17 mouse cellular contexts compared by ENCODE assay signal in genomic region chr5:134592026-134592581, GRCm38 (mm10). TPM values are rescaled to one million over a fixed set of nuclear protein-coding genes. Genes with fewer than 3 reads are reported as not detected.
DNase-seq lines count a peak whose midpoint lies in the region; ATAC-seq and TF ChIP-seq lines count a peak whose summit lies in the region.
"Had no signal": no experiment of that assay in that cellular context is flagged by ENCODE, and none has a peak within 500 bp of the region (broad histone marks: within the 10 kb centered on the region; RNA-seq: fewer than 3 reads in every experiment).

No protein-coding gene starts in this region.

- H3K36me3 ChIP-seq in liver, embryonic 14.5 days (replicated peaks; ENCODE audit: control insufficient read depth, insufficient read depth, low read depth), result peaks cover 46% of the 10 kb centered on the region
- H3K36me3 ChIP-seq in embryonic facial prominence, embryonic 10.5 days (replicated peaks), result peaks cover 100% of the 10 kb centered on the region

- H3K4me2 ChIP-seq in liver, embryonic 14.5 days (ENCODE audit: low read depth), result no peak overlapping the region; the same call in 1 of the 2 replicates
- H3K4me2 ChIP-seq: heart, embryonic 13.5 days; midbrain, embryonic 11.5 days; stomach, embryonic 15.5 days had no signal

- no peak overlapping the region for H3K9ac ChIP-seq in liver, embryonic 14.5 days (replicated peaks)
- H3K9ac ChIP-seq: heart, embryonic 13.5 days; stomach, embryonic 15.5 days had no signal

- H3K4me3 ChIP-seq in liver, embryonic 14.5 days (ENCODE audit: insufficient read depth in 1 of 2, low read depth in 2 of 2, low read length in 2 of 2), result no peak overlapping the region
- no peak overlapping the region for H3K4me3 ChIP-seq in embryonic facial prominence, embryonic 10.5 days
- H3K4me3 ChIP-seq: erythroblast, embryonic 14.5 days; heart, embryonic 13.5 days; stomach, embryonic 15.5 days had no signal

- 68% methylated on average over 11 of the region's 11 CpGs for WGBS in liver, embryonic 14.5 days (ENCODE audit: insufficient replicate concordance)
- whole genome bisulfite sequencing in embryonic facial prominence, embryonic 10.5 days, result 97% methylated on average over 11 of the region's 11 CpGs

- TF ChIP-seq CTCF in liver, embryonic 14.5 days (IDR thresholded peaks at IDR 0.05; ENCODE audit: low read depth), result no peak

- peak; percentile 57; the same call in 1 of the 2 replicates for ATAC-seq in granulocyte monocyte progenitor cell, adult 5-6 weeks (replicated peaks; ENCODE audit: poor library complexity, severe bottlenecking)
- no peak for ATAC-seq in liver, embryonic 14.5 days (ENCODE audit: insufficient read depth)

- DNase-seq in heart, adult 18-20 months, result peak; percentile 53 to 61
- DNase-seq in heart, postnatal 25 days (ENCODE audit: low spot score), result no peak
- peak; percentile 27 for DNase-seq in left cerebral cortex, postnatal 4 days
- DNase-seq in left cerebral cortex, postnatal 14 days (ENCODE audit: low spot score in 2 of 2), result no peak
- no peak for DNase-seq in liver, embryonic 14.5 days (ENCODE audit: low read depth in 3 of 3, low spot score in 3 of 3)
- no peak for DNase-seq in embryonic facial prominence, embryonic 10.5 days (ENCODE audit: low spot score)
- DNase-seq in spleen, adult 12 weeks (ENCODE audit: low spot score), result no peak
- DNase-seq: embryo, embryonic 11 days; lung, postnatal 10 days; right cerebral cortex, postnatal 4 days; thymus, postnatal 36 days had no signal

- peak overlapping the region; percentile 74 for H3K27ac ChIP-seq in liver, embryonic 14.5 days
- H3K27ac ChIP-seq in embryonic facial prominence, embryonic 10.5 days (replicated peaks), result no peak overlapping the region
- H3K27ac ChIP-seq: heart, embryonic 13.5 days; stomach, embryonic 15.5 days had no signal

- TF ChIP-seq EP300 in liver, embryonic 14.5 days (IDR thresholded peaks at IDR 0.05; ENCODE audit: low read depth), result no peak

- H3K27me3 ChIP-seq in liver, embryonic 14.5 days (ENCODE audit: control insufficient read depth, insufficient read depth, low read length), result no peaks in the 10 kb centered on the region
- H3K27me3 ChIP-seq in embryonic facial prominence, embryonic 10.5 days (replicated peaks; ENCODE audit: low read depth, poor library complexity, severe bottlenecking), result no peaks in the 10 kb centered on the region
- H3K27me3 ChIP-seq: heart, embryonic 13.5 days; stomach, embryonic 15.5 days had no signal

- peaks cover 10 to 20% of the 10 kb centered on the region in 2 experiments for H3K4me1 ChIP-seq in liver, embryonic 14.5 days (replicated peaks; ENCODE audit: control insufficient read depth in 2 of 2, insufficient read depth in 2 of 2, low read length in 1 of 2)
- H3K4me1 ChIP-seq in embryonic facial prominence, embryonic 10.5 days, result no peaks in the 10 kb centered on the region
- H3K4me1 ChIP-seq: stomach, embryonic 15.5 days had no signal

- intact Hi-C loops in heart, postnatal 25 days (cut with DNase I), result no loop called here
- intact Hi-C loops in left cerebral cortex, postnatal 4 days (cut with DNase I), result no loop called here
- intact Hi-C loops in left cerebral cortex, postnatal 14 days (cut with DNase I), result no loop called here

- no peaks in the 10 kb centered on the region for H3K9me3 ChIP-seq in liver, embryonic 14.5 days (ENCODE audit: control insufficient read depth, low read length)
- no peaks in the 10 kb centered on the region for H3K9me3 ChIP-seq in embryonic facial prominence, embryonic 10.5 days
- H3K9me3 ChIP-seq: heart, embryonic 13.5 days; stomach, embryonic 15.5 days had no signal

RNA-seq across cellular contexts. Expression of gene Rfc2, which starts 10.9 kb away (rescaled TPM):
- total RNA-seq in heart, adult 18-20 months (2021), result 10 to 100 TPM; 20.7 to 25.0 TPM
- total RNA-seq in heart, postnatal 25 days (2021), result 10 to 100 TPM; 24.8 TPM
- total RNA-seq in left cerebral cortex, postnatal 4 days (2021), result 10 to 100 TPM; 81.7 to 92.8 TPM
- 10 to 100 TPM; 69.1 to 70.0 TPM for total RNA-seq in left cerebral cortex, postnatal 14 days (2021)
- total RNA-seq in granulocyte monocyte progenitor cell, adult 5-6 weeks (2014; fragmentation: Nextera tagmentation), result 284 and 297 TPM in 2 replicates
- total RNA-seq in granulocyte monocyte progenitor cell, adult 5-6 weeks (2017), result 146 and 201 TPM in 2 replicates
- polyA plus RNA-seq in liver, embryonic 14.5 days (2012; rRNA removed), result 68.1 and 102 TPM in 2 replicates
- 180 and 217 TPM in 2 replicates for polyA plus RNA-seq in liver, embryonic 14.5 days (2014; fragmentation: Nextera tagmentation; extraction: Ambion mirVana)
- polyA plus RNA-seq in embryonic facial prominence, embryonic 10.5 days (2016; fragmentation: Nextera tagmentation; extraction: Ambion mirVana), result 414 and 415 TPM in 2 replicates

RNA-seq across cellular contexts. Expression of gene Lat2, which starts 22.7 kb away (rescaled TPM):
- 1 to 10 TPM; 2.0 to 2.4 TPM for total RNA-seq in heart, adult 18-20 months (2021)
- 1 to 10 TPM; 1.7 to 2.0 TPM for total RNA-seq in heart, postnatal 25 days (2021)
- total RNA-seq in left cerebral cortex, postnatal 4 days (2021), result 1 to 10 TPM; 4.4 to 5.6 TPM
- 1 to 10 TPM; 1.5 to 2.0 TPM for total RNA-seq in left cerebral cortex, postnatal 14 days (2021)
- total RNA-seq in granulocyte monocyte progenitor cell, adult 5-6 weeks (2014; fragmentation: Nextera tagmentation), result 43.8 and 50.9 TPM in 2 replicates
- total RNA-seq in granulocyte monocyte progenitor cell, adult 5-6 weeks (2017), result 34.0 TPM in 2 replicates
- polyA plus RNA-seq in liver, embryonic 14.5 days (2012; rRNA removed), result 1.5 and 1.8 TPM in 2 replicates
- 1.3 and 1.7 TPM in 2 replicates for polyA plus RNA-seq in liver, embryonic 14.5 days (2014; fragmentation: Nextera tagmentation; extraction: Ambion mirVana)
- 3.4 and 3.7 TPM in 2 replicates for polyA plus RNA-seq in embryonic facial prominence, embryonic 10.5 days (2016; fragmentation: Nextera tagmentation; extraction: Ambion mirVana)

RNA-seq across cellular contexts. Expression of gene Syna, which starts 32.1 kb away (rescaled TPM):
- not detected for total RNA-seq in heart, adult 18-20 months (2021)
- total RNA-seq in heart, postnatal 25 days (2021), result not detected
- not detected for total RNA-seq in left cerebral cortex, postnatal 4 days (2021)
- total RNA-seq in left cerebral cortex, postnatal 14 days (2021), result under 1 TPM in 1 of 2 experiments, not detected in 1; 0.32 TPM
- not detected in 2 replicates for total RNA-seq in granulocyte monocyte progenitor cell, adult 5-6 weeks (2014; fragmentation: Nextera tagmentation)
- not detected in 2 replicates for total RNA-seq in granulocyte monocyte progenitor cell, adult 5-6 weeks (2017)
- polyA plus RNA-seq in liver, embryonic 14.5 days (2012; rRNA removed), result not detected in 2 replicates
- not detected in 2 replicates for polyA plus RNA-seq in liver, embryonic 14.5 days (2014; fragmentation: Nextera tagmentation; extraction: Ambion mirVana)
- 0.10 TPM in 1 of 2 replicates, not detected in the other for polyA plus RNA-seq in embryonic facial prominence, embryonic 10.5 days (2016; fragmentation: Nextera tagmentation; extraction: Ambion mirVana)
- polyA plus RNA-seq: erythroblast, embryonic 14.5 days; heart, embryonic 13.5 days; limb, embryonic 11.5 days had no signal

RNA-seq across cellular contexts. Expression of gene Clip2, which starts 39.9 kb away (rescaled TPM):
- 1 to 10 TPM; 5.8 TPM for total RNA-seq in heart, adult 18-20 months (2021)
- total RNA-seq in heart, postnatal 25 days (2021), result 1 to 10 TPM; 6.9 to 7.9 TPM
- total RNA-seq in left cerebral cortex, postnatal 4 days (2021), result 100 to 1,000 TPM; 172 to 179 TPM
- total RNA-seq in left cerebral cortex, postnatal 14 days (2021), result 100 to 1,000 TPM; 113 to 116 TPM
- 4.5 and 5.1 TPM in 2 replicates for total RNA-seq in granulocyte monocyte progenitor cell, adult 5-6 weeks (2014; fragmentation: Nextera tagmentation)
- 2.5 and 7.9 TPM in 2 replicates for total RNA-seq in granulocyte monocyte progenitor cell, adult 5-6 weeks (2017)
- 1.5 and 1.8 TPM in 2 replicates for polyA plus RNA-seq in liver, embryonic 14.5 days (2012; rRNA removed)
- 0.36 and 0.47 TPM in 2 replicates for polyA plus RNA-seq in liver, embryonic 14.5 days (2014; fragmentation: Nextera tagmentation; extraction: Ambion mirVana)
- polyA plus RNA-seq in embryonic facial prominence, embryonic 10.5 days (2016; fragmentation: Nextera tagmentation; extraction: Ambion mirVana), result 5.8 and 6.8 TPM in 2 replicates

RNA-seq across cellular contexts. Expression of gene Eif4h, which starts 47.2 kb away (rescaled TPM):
- total RNA-seq in heart, adult 18-20 months (2021), result 100 to 1,000 TPM; 132 to 136 TPM
- total RNA-seq in heart, postnatal 25 days (2021), result 100 to 1,000 TPM; 135 to 146 TPM
- 100 to 1,000 TPM; 285 to 287 TPM for total RNA-seq in left cerebral cortex, postnatal 4 days (2021)
- total RNA-seq in left cerebral cortex, postnatal 14 days (2021), result 100 to 1,000 TPM; 309 to 328 TPM
- total RNA-seq in granulocyte monocyte progenitor cell, adult 5-6 weeks (2014; fragmentation: Nextera tagmentation), result 226 and 246 TPM in 2 replicates
- 252 and 300 TPM in 2 replicates for total RNA-seq in granulocyte monocyte progenitor cell, adult 5-6 weeks (2017)
- polyA plus RNA-seq in liver, embryonic 14.5 days (2012; rRNA removed), result 91.2 and 110 TPM in 2 replicates
- polyA plus RNA-seq in liver, embryonic 14.5 days (2014; fragmentation: Nextera tagmentation; extraction: Ambion mirVana), result 148 and 167 TPM in 2 replicates
- 593 and 603 TPM in 2 replicates for polyA plus RNA-seq in embryonic facial prominence, embryonic 10.5 days (2016; fragmentation: Nextera tagmentation; extraction: Ambion mirVana)

Comparison
In these comparisons a context has a peak if more than half of its experiments do, and no peak if none do; other contexts are left out.
1. DNase-seq: peak in heart, adult 18-20 months (2 of 2) and left cerebral cortex, postnatal 4 days (single experiment); none in heart, postnatal 25 days (single experiment), left cerebral cortex, postnatal 14 days (0 of 2), liver, embryonic 14.5 days (0 of 3), embryonic facial prominence, embryonic 10.5 days (single experiment) and spleen, adult 12 weeks (single experiment).
2. RNA of gene Lat2, which starts 22.7 kb away (total RNA-seq): 34.0 to 50.9 TPM in granulocyte monocyte progenitor cell, adult 5-6 weeks; 4.4 to 5.6 TPM in left cerebral cortex, postnatal 4 days, 2.0 to 2.4 TPM in heart, adult 18-20 months, 1.7 to 2.0 TPM in heart, postnatal 25 days and 1.5 to 2.0 TPM in left cerebral cortex, postnatal 14 days; every median in the first group is over 4 times any median in the second.